Mouse (Mus musculus): ENCODE measurements at regions not wholly inside any gene's neighbourhood (a gene's known extent, or its start where the extent isn't known, plus 50 kb on each side); places are given as distances from the start of the nearest gene placed in this dataset.
A peak's percentile ranks its signal among the peaks of the same experiment; 100 is the strongest.
"Not testable (repeated sequence)": the region's sequence is repeated elsewhere in the genome, so short reads cannot be mapped to it uniquely, and the experiment has no call there.

DNA sequence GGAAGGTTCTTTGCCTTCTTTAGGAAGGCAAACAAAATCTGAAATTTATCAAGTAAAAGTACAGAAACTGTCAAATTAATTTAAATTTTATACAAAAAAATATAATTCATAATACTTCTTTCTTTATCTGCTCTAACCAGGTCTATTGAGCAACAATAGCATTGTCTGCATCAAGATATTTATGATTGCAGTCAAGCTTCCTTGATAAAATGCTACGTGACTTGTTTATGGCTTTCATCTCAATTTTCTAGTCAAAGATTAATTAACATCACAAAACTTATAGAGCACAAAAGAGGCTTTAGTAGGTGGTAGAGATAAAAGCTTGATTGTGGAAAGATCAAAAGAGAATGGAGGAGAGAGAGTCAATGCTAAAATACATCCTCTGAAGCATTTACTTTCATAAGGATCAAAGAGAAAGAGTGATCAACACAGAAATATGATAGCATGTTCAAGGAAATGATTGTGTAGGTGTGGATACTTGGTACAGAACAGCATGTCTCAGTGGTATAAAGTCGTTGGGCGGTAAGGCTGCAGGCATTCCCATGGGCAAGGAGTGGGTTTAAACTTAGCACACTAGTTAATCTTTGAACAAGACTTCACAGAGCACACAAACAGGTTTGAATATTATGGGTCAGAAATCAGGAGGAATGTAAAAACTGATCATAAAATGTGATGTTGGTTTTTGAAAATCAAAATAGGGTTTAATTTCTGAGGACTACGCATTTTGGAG lies 164.3 kb upstream of the Speer4f2 start:
- no peaks in the 10 kb centered on the region for H3K4me1 ChIP-seq (ENCODE audit: control insufficient read depth, insufficient read depth, low read length)
- no peak overlapping the region for H3K27ac ChIP-seq (replicated peaks; ENCODE audit: low read depth, low read length)
- H3K4me3 ChIP-seq (ENCODE audit: low read depth, low read length): no peak overlapping the region
- no peak overlapping the region for H3K9ac ChIP-seq (replicated peaks; ENCODE audit: low read length)
- no peaks in the 10 kb centered on the region for H3K27me3 ChIP-seq (ENCODE audit: control insufficient read depth, insufficient read depth, low read length)
- no peak overlapping the region for H3K4me2 ChIP-seq (ENCODE audit: low read depth, low read length)
- DNase-seq (ENCODE audit: low spot score) (no peak), ATAC-seq (replicated peaks; ENCODE audit: insufficient number of reproducible peaks, low FRiP score, low TSS enrichment, low read depth) (no peak)
- WGBS: 80% methylated on average over 4 of the region's 4 CpGs
- no peaks in the 10 kb centered on the region for H3K36me3 ChIP-seq (replicated peaks; ENCODE audit: control insufficient read depth, insufficient read depth, low read depth, low read length)
- no peaks in the 10 kb centered on the region for H3K9me3 ChIP-seq (replicated peaks; ENCODE audit: control insufficient read depth, low read length)

DNA sequence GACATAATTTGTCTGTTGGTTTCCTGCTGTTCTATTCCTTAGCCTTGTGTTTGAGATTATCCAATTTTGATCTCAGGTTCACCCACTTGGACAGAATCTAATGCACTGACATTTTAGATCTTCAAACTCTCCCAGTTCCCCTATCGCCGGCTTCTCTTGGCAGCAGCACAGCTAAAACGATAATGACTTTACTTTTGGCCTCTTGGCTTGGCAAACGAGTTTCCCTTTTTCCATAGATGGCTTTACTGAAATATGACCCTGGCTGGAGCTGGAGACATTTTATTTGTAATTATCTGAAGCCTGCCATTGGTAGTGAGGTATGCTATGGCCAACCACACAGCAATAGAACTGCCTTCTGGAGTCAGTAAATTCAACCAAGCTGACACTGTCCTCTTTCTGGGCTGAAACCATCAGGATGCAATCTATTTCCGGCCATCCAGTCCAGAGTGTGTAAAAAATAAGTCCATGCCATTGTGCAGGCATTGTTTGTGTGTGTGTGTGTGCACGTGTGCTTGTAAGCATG lies 162.2 kb upstream of the Speer4f2 start:
- H3K27me3 ChIP-seq (ENCODE audit: control insufficient read depth, insufficient read depth, low read length): no peaks in the 10 kb centered on the region
- H3K9me3 ChIP-seq (replicated peaks; ENCODE audit: control insufficient read depth, low read length): no peaks in the 10 kb centered on the region
- H3K4me3 ChIP-seq (ENCODE audit: low read depth, low read length): no peak overlapping the region
- DNase-seq (ENCODE audit: low spot score): peak; percentile 22
- no peak overlapping the region for H3K9ac ChIP-seq (replicated peaks; ENCODE audit: low read length)
- H3K4me1 ChIP-seq (ENCODE audit: control insufficient read depth, insufficient read depth, low read length): no peaks in the 10 kb centered on the region
- ATAC-seq (replicated peaks; ENCODE audit: insufficient number of reproducible peaks, low FRiP score, low TSS enrichment, low read depth): no peak
- H3K36me3 ChIP-seq (replicated peaks; ENCODE audit: control insufficient read depth, insufficient read depth, low read depth, low read length): no peaks in the 10 kb centered on the region
- H3K27ac ChIP-seq (replicated peaks; ENCODE audit: low read depth, low read length): no peak overlapping the region
- WGBS: 55% methylated on average over 6 of the region's 6 CpGs
- no peak overlapping the region for H3K4me2 ChIP-seq (ENCODE audit: low read depth, low read length)

DNA sequence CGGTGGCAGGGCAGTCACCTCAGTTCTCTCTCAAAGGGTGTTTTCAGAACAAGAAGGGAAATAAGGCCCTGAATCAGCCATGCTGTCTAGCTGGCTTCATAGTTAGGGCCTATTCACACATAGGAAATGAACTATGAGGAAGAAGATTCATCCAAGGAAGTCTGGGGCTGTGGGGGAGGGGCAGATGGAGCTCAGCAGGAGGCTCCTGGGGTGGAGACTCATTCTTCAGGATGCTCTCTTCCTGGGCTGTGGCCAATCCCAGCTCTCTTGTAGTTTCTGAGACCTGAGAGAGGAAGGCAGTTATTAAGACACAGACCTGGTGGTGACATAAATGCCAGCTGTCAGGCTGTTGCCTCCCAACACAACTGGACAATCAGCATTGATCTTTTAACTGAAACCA lies 149.4 kb upstream of the Speer4f2 start:
- WGBS: 83% methylated on average over 1 of the region's 1 CpGs
- not testable (repeated sequence) for H3K36me3 ChIP-seq (replicated peaks; ENCODE audit: control insufficient read depth, insufficient read depth, low read depth, low read length)

DNA sequence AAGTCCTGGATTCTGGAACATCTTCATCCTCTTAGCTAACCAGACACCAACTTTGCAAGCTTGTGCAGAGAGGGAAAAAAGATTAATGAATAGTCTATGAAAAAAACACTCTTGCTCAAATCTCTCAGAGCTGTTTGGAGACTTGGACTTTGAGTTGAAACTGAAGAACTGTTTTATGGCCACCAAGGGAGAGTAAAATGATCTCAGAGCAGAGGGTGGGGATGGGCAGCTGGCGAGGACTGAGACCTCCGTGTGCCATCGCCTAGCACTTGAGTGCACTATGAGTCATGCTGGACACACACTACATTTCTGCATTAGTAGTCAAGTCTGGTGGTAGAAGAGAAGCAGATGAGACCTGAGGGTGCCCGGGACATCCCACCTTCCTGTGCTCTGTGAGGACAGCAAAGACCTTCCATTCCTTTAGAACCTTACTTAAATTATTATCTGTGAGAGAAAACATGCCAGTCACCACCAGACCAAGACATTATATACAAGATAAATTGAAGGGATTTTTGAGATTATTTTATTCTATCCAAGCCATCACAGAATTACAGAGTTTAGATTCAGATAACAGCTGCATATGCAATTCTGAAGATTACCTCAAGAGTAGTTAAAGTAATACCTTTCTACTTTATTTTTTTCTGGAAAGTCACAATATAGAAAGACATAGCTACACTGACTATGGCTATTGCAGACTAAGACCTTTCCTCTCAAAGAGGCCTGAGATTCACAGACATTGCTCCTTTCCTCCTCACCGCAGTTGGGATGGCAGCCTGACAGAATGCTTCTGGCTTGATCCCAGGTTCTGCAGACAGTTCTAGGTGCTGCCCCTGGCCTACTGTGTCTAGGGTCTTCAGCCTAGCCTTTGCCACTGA lies 125.0 kb upstream of the Speer4f2 start:
- no peak overlapping the region for H3K9ac ChIP-seq (replicated peaks; ENCODE audit: low read length)
- no peak for ATAC-seq (replicated peaks; ENCODE audit: insufficient number of reproducible peaks, low FRiP score, low TSS enrichment, low read depth)
- H3K4me1 ChIP-seq (ENCODE audit: control insufficient read depth, insufficient read depth, low read length): no peaks in the 10 kb centered on the region
- no peaks in the 10 kb centered on the region for H3K36me3 ChIP-seq (replicated peaks; ENCODE audit: control insufficient read depth, insufficient read depth, low read depth, low read length)
- 92% methylated on average over 5 of the region's 5 CpGs for WGBS
- H3K9me3 ChIP-seq (replicated peaks; ENCODE audit: control insufficient read depth, low read length): no peaks in the 10 kb centered on the region
- no peak overlapping the region for H3K4me3 ChIP-seq (ENCODE audit: low read depth, low read length)
- DNase-seq (ENCODE audit: low spot score): no peak
- H3K27ac ChIP-seq (replicated peaks; ENCODE audit: low read depth, low read length): no peak overlapping the region
- H3K27me3 ChIP-seq (ENCODE audit: control insufficient read depth, insufficient read depth, low read length): no peaks in the 10 kb centered on the region
- no peak overlapping the region for H3K4me2 ChIP-seq (ENCODE audit: low read depth, low read length)

More for the DNA sequence above, 149.4 kb upstream of the Speer4f2 start:
- H3K4me2 ChIP-seq (ENCODE audit: low read depth, low read length); H3K27ac ChIP-seq (replicated peaks; ENCODE audit: low read depth, low read length); H3K9me3 ChIP-seq (replicated peaks; ENCODE audit: control insufficient read depth, low read length); H3K4me3 ChIP-seq (ENCODE audit: low read depth, low read length); H3K27me3 ChIP-seq (ENCODE audit: control insufficient read depth, insufficient read depth, low read length); DNase-seq (ENCODE audit: low spot score); H3K4me1 ChIP-seq (ENCODE audit: control insufficient read depth, insufficient read depth, low read length); H3K9ac ChIP-seq (replicated peaks; ENCODE audit: low read length); ATAC-seq (replicated peaks; ENCODE audit: insufficient number of reproducible peaks, low FRiP score, low TSS enrichment, low read depth): not testable (repeated sequence)

DNA sequence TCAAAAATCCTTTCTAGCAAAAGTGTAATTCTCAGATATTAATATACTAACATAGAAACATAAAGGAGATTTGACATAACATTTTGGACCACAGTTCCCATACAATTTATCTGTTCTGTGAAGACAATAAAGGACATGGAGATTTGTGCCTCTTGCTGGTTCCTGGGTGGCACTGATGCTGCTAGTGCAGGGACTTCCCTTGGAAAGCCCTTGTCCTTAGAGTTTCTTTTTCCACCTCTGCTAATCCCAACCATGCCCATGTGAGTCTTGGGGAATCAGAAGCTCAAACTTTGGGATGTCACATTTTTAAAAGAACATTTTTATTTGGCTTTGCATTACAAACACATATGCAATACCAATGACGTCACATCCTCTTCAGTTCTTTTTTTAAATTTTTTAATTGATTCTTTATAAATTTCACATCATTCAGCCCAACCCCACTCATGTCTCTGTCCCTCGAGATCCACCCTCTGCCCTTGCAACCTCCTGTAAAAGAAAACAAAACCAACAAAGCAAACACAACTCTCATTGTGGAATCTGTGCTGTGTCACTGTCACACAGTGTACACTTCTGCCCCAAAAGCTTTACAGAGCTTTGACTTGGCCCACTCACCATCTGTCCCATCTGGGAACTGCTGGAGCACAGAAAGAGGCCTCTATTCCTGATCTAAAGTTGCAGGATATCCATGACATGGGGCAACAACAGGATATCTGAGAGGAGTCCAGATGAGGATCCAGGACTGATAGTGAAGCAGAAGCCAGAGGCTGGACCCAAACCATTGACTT lies 112.2 kb upstream of the Speer4f2 start:
- Histone ChIP-seq H3K9me3 (replicated peaks; ENCODE audit: control insufficient read depth, low read length) (no peaks in the 10 kb centered on the region), H3K4me3 (ENCODE audit: low read depth, low read length) (no peak overlapping the region), H3K4me2 (ENCODE audit: low read depth, low read length) (no peak overlapping the region), H3K9ac (replicated peaks; ENCODE audit: low read length) (no peak overlapping the region), H3K27me3 (ENCODE audit: control insufficient read depth, insufficient read depth, low read length) (no peaks in the 10 kb centered on the region), H3K4me1 (ENCODE audit: control insufficient read depth, insufficient read depth, low read length) (no peaks in the 10 kb centered on the region), H3K27ac (replicated peaks; ENCODE audit: low read depth, low read length) (no peak overlapping the region), H3K36me3 (replicated peaks; ENCODE audit: control insufficient read depth, insufficient read depth, low read depth, low read length) (no peaks in the 10 kb centered on the region)
- 72% methylated on average over 2 of the region's 2 CpGs for WGBS
- DNase-seq (ENCODE audit: low spot score) (no peak), ATAC-seq (replicated peaks; ENCODE audit: insufficient number of reproducible peaks, low FRiP score, low TSS enrichment, low read depth) (no peak)

DNA sequence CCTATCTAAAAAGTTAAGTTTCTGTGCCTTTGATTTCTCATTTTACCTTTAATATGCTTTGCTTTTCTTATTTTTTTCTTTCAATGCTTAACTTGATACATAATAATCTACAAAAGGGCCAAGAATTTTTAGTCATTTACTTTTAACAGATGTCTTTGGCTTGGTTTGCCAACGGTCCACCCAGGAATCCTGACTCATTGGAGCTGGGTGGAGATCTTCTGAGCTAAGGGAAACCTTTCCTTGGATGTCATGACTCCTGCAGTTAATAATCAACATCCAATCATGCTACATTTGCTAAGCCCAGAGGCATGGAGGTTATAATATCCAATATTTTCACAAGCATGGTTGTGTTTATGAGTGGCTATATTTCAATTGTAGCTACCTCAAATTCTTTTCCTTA lies 110.9 kb upstream of the Speer4f2 start:
- no peak overlapping the region for H3K4me2 ChIP-seq (ENCODE audit: low read depth, low read length)
- H3K27me3 ChIP-seq (ENCODE audit: control insufficient read depth, insufficient read depth, low read length): no peaks in the 10 kb centered on the region
- 88% methylated on average over 1 of the region's 1 CpGs for WGBS
- H3K9me3 ChIP-seq (replicated peaks; ENCODE audit: control insufficient read depth, low read length): no peaks in the 10 kb centered on the region
- H3K27ac ChIP-seq (replicated peaks; ENCODE audit: low read depth, low read length): no peak overlapping the region
- no peak overlapping the region for H3K4me3 ChIP-seq (ENCODE audit: low read depth, low read length)
- H3K4me1 ChIP-seq (ENCODE audit: control insufficient read depth, insufficient read depth, low read length): no peaks in the 10 kb centered on the region
- no peaks in the 10 kb centered on the region for H3K36me3 ChIP-seq (replicated peaks; ENCODE audit: control insufficient read depth, insufficient read depth, low read depth, low read length)
- no peak overlapping the region for H3K9ac ChIP-seq (replicated peaks; ENCODE audit: low read length)
- ATAC-seq (replicated peaks; ENCODE audit: insufficient number of reproducible peaks, low FRiP score, low TSS enrichment, low read depth) (no peak), DNase-seq (ENCODE audit: low spot score) (no peak)

DNA sequence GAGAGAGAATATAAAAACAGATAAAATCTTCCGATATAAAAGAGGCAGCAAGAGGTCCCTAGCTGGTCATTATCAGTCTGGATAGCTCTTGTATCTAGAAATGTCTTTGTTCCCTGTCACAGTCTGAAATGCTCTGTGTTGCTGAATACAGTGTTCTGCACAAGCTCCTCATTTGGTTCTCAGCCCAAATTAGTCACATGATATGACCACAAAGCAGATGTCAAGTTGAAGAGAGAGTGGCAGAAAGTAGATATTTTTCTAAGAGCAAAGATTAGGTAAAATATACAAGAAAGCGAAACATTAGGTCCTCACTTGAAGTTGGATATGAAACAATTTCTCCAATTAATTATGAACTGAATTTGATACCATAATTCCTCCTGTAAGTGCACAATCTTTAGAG lies 101.8 kb upstream of the Speer4f2 start:
- Histone ChIP-seq H3K9ac (replicated peaks; ENCODE audit: low read length) (no peak overlapping the region), H3K27me3 (ENCODE audit: control insufficient read depth, insufficient read depth, low read length) (no peaks in the 10 kb centered on the region), H3K36me3 (replicated peaks; ENCODE audit: control insufficient read depth, insufficient read depth, low read depth, low read length) (no peaks in the 10 kb centered on the region), H3K4me3 (ENCODE audit: low read depth, low read length) (no peak overlapping the region), H3K4me2 (ENCODE audit: low read depth, low read length) (no peak overlapping the region), H3K27ac (replicated peaks; ENCODE audit: low read depth, low read length) (no peak overlapping the region), H3K9me3 (replicated peaks; ENCODE audit: control insufficient read depth, low read length) (no peaks in the 10 kb centered on the region), H3K4me1 (ENCODE audit: control insufficient read depth, insufficient read depth, low read length) (no peaks in the 10 kb centered on the region)
- DNase-seq (ENCODE audit: low spot score) (no peak), ATAC-seq (replicated peaks; ENCODE audit: insufficient number of reproducible peaks, low FRiP score, low TSS enrichment, low read depth) (no peak)
- WGBS: 82% methylated on average over 2 of the region's 2 CpGs

Data from embryonic facial prominence, embryonic 11.5 days (tissue).